Mouse (Mus musculus) CH12.LX (cell line): ENCODE results near the gene Rftn2.

Experiments
- CTCF ChIP-seq, 2 experiments: IDR thresholded peaks in 1 of 2; conservative IDR thresholded peaks in 1 of 2; 2 replicates each; pipeline ENCODE4 v1.5.1; 2011 to 2012; ENCODE audit warnings: low read depth in 2 of 2, low read length in 2 of 2, improper control_type of control experiment in 1 of 2, inconsistent platforms in 1 of 2, mild to moderate bottlenecking in 1 of 2, moderate library complexity in 1 of 2
- ELF1 ChIP-seq: IDR thresholded peaks from 2 replicates; pipeline ENCODE4 v1.6.1; 2014; ENCODE audit warnings: low read depth, mild to moderate bottlenecking, inconsistent platforms, low read length, improper control_type of control experiment
- EP300 ChIP-seq: IDR thresholded peaks from 2 replicates; pipeline ENCODE4 v1.6.1; 2011; ENCODE audit warnings: low read length, improper control_type of control experiment
- HCFC1 ChIP-seq: IDR thresholded peaks from 2 replicates; pipeline ENCODE4 v1.6.1; 2012; ENCODE audit warnings: low read depth, mild to moderate bottlenecking, inconsistent platforms, low read length, improper control_type of control experiment
- IRF4 ChIP-seq: IDR thresholded peaks from 2 replicates; pipeline ENCODE4 v1.6.1; 2014; ENCODE audit warnings: low read depth, mild to moderate bottlenecking, inconsistent platforms, low read length, improper control_type of control experiment
- POLR2A ChIP-seq: IDR thresholded peaks from 2 replicates; pipeline ENCODE4 v1.6.1; 2011; ENCODE audit warnings: low read depth, mild to moderate bottlenecking, improper control_type of control experiment, low read length

GRCm38 (mm10) chr1:55238496-55238895 is 11.9 kb upstream of the Rftn2 start:
- no peak for TF ChIP-seq CTCF (conservative IDR thresholded peaks at IDR 0.05 in 1 of 2, IDR thresholded peaks at IDR 0.05 in 1 of 2; ENCODE audit: low read depth in 2 of 2, low read length in 2 of 2)
- TF ChIP-seq EP300, result no peak
- no peak for TF ChIP-seq IRF4
- no peak for TF ChIP-seq ELF1
- TF ChIP-seq POLR2A, result no peak
- no peak for TF ChIP-seq HCFC1
